Mouse (Mus musculus) T-cell, adult 66 days (primary cell): ENCODE results near the gene Lce1j. TPM values are rescaled to one million over a fixed set of nuclear protein-coding genes. Genes with fewer than 3 reads are reported as not detected.

Experiments
- total RNA-seq, 2 experiments: library from RNA; stranded (reverse); gene quantifications; 3 replicates in 1 of 2; 4 replicates in 1 of 2; pipeline ENCODE4 v1.2.4; 2023

Gene Lce1j
- total RNA-seq, result not detected

DNA sequence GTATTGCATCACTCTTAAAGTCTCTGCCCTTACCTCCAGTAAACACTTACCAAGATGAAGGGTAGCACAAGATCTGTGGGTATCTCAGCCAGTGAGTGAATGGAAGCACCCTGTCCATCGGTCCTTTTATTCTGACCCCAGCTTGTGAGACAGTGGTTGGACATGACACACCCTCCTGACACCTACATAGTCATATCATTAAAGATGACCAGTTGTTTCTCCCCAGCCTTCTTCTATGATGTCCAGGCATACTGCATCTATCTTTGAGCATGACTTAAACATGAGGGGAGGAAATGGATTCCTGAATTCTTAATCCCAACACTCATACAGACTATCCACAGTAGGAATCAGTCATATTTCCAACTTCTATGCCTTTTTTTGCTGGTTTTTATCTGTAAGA, at the start of gene Lce1j:
Lce1j (minus strand) TSS at position 101 of the 400 bp plus-strand sequence.

DNA sequence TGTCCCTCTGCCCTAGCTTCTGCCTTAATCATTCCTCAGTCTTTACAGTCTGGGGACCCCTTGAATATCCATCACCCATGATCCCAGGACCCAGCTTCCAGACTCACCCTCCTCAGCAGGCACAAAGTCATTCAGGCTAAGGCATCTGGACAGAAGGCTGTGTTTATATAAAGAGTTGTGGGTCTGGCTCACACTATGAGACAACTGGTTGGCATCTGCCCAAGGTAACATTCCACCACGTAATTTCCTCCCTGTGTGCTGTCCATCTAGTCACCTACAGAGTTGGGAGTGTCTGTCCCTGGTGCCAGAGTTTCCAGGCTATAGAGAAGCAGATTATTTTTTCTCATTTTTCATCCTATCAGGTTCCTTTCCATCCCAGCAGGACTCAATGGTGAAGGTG, 36.8 kb upstream of the Lce1j start, which contains the start of gene Kprp:
Kprp (minus strand) TSS at position 140 of the 400 bp plus-strand sequence.

DNA sequence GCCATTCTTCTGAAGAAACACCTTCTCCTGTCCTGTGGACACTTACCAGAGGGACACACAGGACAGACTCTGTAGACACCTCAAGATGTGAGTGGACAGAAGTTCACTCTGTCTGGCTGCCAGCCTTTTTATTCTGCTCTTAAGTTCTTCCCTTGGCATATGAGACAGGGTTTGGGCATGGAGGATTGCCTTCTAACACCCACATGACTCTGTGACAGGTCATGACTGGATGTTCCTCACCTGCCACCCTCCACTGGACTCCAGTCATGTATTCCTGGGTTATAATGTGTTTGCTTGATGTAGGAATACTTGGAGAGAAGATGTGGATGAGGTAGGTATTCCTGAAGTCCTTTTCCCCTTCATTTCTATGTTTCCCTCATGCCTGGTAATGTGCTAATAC, 17.5 kb upstream of the Lce1j start, which contains the start of gene Lce1k:
Lce1k (minus strand) TSS at position 101 of the 400 bp plus-strand sequence.

DNA sequence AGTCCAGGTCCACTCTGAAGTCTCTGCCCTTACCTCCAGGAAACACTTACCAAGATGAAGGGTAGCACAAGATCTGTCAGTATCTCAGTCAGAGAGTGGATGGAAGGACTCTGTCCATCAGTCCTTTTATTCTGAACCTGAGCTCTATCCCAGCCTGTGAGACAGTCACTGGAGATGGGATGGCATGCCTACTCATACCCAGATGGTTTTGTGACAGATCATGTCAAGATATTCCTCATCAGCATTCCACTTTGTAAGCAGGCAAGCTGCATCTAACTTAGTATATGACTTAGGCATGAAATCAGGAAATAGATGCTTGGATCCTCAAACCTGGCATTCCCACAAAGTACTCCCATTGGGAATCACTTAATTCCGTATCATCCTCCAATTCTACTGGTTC, 11.5 kb downstream of the Lce1j start, which contains the start of gene Lce1i:
Lce1i (minus strand) TSS at position 101 of the 400 bp plus-strand sequence.

DNA sequence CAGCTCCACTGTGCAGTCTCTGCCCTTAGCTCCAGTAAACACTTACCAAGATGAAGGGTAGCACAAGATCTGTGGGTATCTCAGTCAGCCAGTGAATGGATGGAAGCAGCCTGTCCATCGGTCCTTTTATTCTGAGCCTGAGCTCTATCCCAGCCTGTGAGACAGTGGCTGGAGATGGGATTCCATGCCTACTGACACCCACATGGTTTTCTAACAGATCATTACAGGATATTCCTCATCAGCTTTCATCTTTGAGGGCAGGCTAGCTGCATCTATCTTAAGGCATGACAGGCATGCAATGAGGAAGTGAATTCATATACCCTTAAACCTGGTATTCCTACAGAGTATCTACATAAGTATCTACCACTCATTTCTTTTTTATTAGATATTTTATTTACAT, 25.3 kb downstream of the Lce1j start, which contains the start of gene Lce1h:
Lce1h (minus strand) TSS at position 101 of the 400 bp plus-strand sequence.

DNA sequence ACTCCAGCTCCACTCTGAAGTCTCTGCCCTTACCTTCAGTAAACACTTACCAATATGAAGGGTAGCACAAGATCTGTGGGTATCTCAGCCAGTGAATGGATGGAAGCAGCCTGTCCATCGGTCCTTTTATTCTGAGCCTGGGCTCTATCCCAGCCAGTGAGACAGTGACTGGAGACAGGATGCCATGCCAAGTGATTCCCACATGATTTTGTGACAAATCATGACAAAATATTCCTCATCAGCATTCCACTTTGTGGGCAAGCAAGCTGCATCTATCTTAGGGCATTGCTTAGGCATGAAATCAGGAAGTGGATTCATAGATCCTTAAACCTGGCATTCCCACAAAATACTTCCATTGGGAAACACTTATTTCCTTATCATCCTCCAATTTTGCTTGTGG, 38.1 kb downstream of the Lce1j start, which contains the start of gene Lce1g:
Lce1g (minus strand) TSS at position 101 of the 400 bp plus-strand sequence.

DNA sequence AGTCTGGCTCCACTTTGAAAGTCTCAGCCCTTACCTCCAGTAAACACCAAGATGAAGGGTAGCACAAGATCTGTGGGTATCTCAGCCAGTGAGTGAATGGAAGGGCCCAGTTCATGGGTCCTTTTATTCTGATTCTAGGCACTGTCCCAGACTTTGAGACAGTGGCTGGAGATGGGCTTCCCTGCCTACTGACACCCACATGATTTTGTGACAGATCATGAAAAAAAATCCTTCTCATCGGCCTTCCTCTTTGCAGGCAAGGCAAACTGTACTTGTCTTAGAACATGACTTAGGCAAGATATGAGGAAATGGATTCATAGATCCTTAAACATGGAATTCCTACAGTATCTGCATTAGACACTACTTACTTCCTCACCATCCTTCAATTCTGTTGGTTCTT, 51.3 kb downstream of the Lce1j start, which contains the start of gene Gm38119:
Gm38119 (minus strand) TSS at position 101 of the 400 bp plus-strand sequence.

Other genes starting within 250 kb of the Lce1j start
- gene Ivl, start 216.8 kb downstream of the Lce1j start, total RNA-seq, result not detected
- not detected for gene Smcp, start 201.5 kb downstream of the Lce1j start, total RNA-seq
- gene 2210017I01Rik, start 183.0 kb downstream of the Lce1j start, total RNA-seq, result not detected
- not detected for gene Lce6a, start 168.9 kb downstream of the Lce1j start, total RNA-seq
- gene Lce1a1, start 142.2 kb downstream of the Lce1j start, total RNA-seq, result not detected
- not detected for gene Lce1b, start 133.6 kb downstream of the Lce1j start, total RNA-seq
- gene Lce1a2, start 120.2 kb downstream of the Lce1j start, total RNA-seq, result not detected
- gene Lce1c, start 111.3 kb downstream of the Lce1j start, total RNA-seq, result not detected
- gene Lce1d, start 103.3 kb downstream of the Lce1j start, total RNA-seq, result not detected
- not detected for gene Lce1e, start 81.4 kb downstream of the Lce1j start, total RNA-seq
- gene Lce1f, start 70.2 kb downstream of the Lce1j start, total RNA-seq, result not detected
- not detected for gene Gm38119, start 51.4 kb downstream of the Lce1j start, total RNA-seq
- not detected for gene Lce1g, start 38.2 kb downstream of the Lce1j start, total RNA-seq
- not detected for gene Lce1h, start 25.4 kb downstream of the Lce1j start, total RNA-seq
- gene Lce1i, start 11.6 kb downstream of the Lce1j start, total RNA-seq, result not detected
- gene Lce1k, start 17.4 kb upstream of the Lce1j start, total RNA-seq, result not detected
- gene Kprp, start 36.7 kb upstream of the Lce1j start, total RNA-seq, result not detected
- gene Lce1l, start 60.8 kb upstream of the Lce1j start, total RNA-seq, result not detected
- not detected for gene 2310050C09Rik, start 79.7 kb upstream of the Lce1j start, total RNA-seq
- gene Lce3a, start 135.7 kb upstream of the Lce1j start, total RNA-seq, result not detected
- not detected for gene Lce3b, start 142.5 kb upstream of the Lce1j start, total RNA-seq
- gene Lce3c, start 154.0 kb upstream of the Lce1j start, total RNA-seq, result not detected
- gene Lce3d, start 166.9 kb upstream of the Lce1j start, total RNA-seq, result not detected
- gene Lce3e, start 176.5 kb upstream of the Lce1j start, total RNA-seq, result not detected
- gene Lce3f, start 201.7 kb upstream of the Lce1j start, total RNA-seq, result not detected
- not detected for gene Crct1, start 225.2 kb upstream of the Lce1j start, total RNA-seq
- not detected for gene Lce1m, start 228.5 kb upstream of the Lce1j start, total RNA-seq